Mouse (Mus musculus) heart, embryonic 13.5 days (tissue): Measurements from ENCODE around the gene Galt. TPM values are rescaled to one million over a fixed set of nuclear protein-coding genes. Genes with fewer than 3 reads are reported as not detected.
"Not testable (repeated sequence)": the region's sequence is repeated elsewhere in the genome, so short reads cannot be mapped to it uniquely, and the experiment has no call there.

Experiments
- ATAC-seq: fragments of 200-750 bp; cut with Nextera tagmentation; 2 replicates; pipeline ENCODE4 v1.8.0; 2017; ENCODE audit warnings: moderate TSS enrichment; ENCODE audit not compliant: insufficient number of reproducible peaks, low FRiP score, low TSS enrichment; ENCODE audit errors: extremely low read depth
- H3K27ac ChIP-seq: fragments of 300-500 bp; sonication (generic); replicated peaks from 2 replicates; pipeline ENCODE4 v1.5.1; 2015; ENCODE audit warnings: moderate library complexity, mild to moderate bottlenecking, inconsistent platforms
- H3K27me3 ChIP-seq: fragments of 300-500 bp; sonication (generic); replicated peaks from 2 replicates; pipeline ENCODE4 v1.6.1; 2015; ENCODE audit warnings: mild to moderate bottlenecking, inconsistent platforms
- H3K36me3 ChIP-seq: fragments of 300-500 bp; sonication (generic); 2 replicates; pipeline ENCODE4 v1.6.1; 2015; ENCODE audit warnings: mild to moderate bottlenecking, inconsistent platforms
- H3K4me1 ChIP-seq: fragments of 300-500 bp; sonication (generic); 2 replicates; pipeline ENCODE4 v1.6.1; 2015; ENCODE audit warnings: inconsistent platforms
- H3K4me2 ChIP-seq: fragments of 300-500 bp; sonication (generic); 2 replicates; pipeline ENCODE4 v1.6.1; 2015; ENCODE audit warnings: inconsistent platforms, mild to moderate bottlenecking, moderate library complexity
- H3K4me3 ChIP-seq: fragments of 300-500 bp; sonication (generic); 2 replicates; pipeline ENCODE4 v1.5.1; 2015; ENCODE audit warnings: moderate library complexity, mild to moderate bottlenecking, inconsistent platforms
- H3K9ac ChIP-seq: fragments of 300-500 bp; sonication (generic); 2 replicates; pipeline ENCODE4 v1.6.1; 2015; ENCODE audit warnings: inconsistent platforms, mild to moderate bottlenecking, moderate library complexity
- H3K9me3 ChIP-seq: fragments of 300-500 bp; sonication (generic); 2 replicates; pipeline ENCODE4 v1.6.1; 2016; ENCODE audit warnings: inconsistent platforms
- WGBS: fragments of 180-500 bp; shearing (Covaris S2); methylation state at CpG from one replicate; pipeline ENCODE4 v1.1.7; 2015; ENCODE audit warnings: mixed read lengths; 5-methylcytosine and 5-hydroxymethylcytosine counted together
- polyA plus RNA-seq: library from polyadenylated mRNA; unstranded; fragments of >200 nt; fragmentation: Nextera tagmentation; extraction: Ambion mirVana; gene quantifications from 2 replicates; pipeline ENCODE4 v1.2.1, GENCODE M21; 2015

The Galt gene
- polyA plus RNA-seq, 1 experiment from 2014 or later, result 54.1 TPM

GRCm38 (mm10) chr4:41760911-41761310 lies 5.9 kb downstream of the Galt start:
- Histone ChIP-seq H3K4me1 (peaks cover 63% of the 10 kb centered on the region), H3K36me3 (peaks cover 29% of the 10 kb centered on the region), H3K27me3 (no peaks in the 10 kb centered on the region), H3K9ac (peak overlapping the region; percentile 84), H3K4me2 (peak overlapping the region; percentile 83), H3K9me3 (no peaks in the 10 kb centered on the region), H3K4me3 (peak overlapping the region; percentile 58), H3K27ac (peak overlapping the region; percentile 98)
- WGBS, result 67% methylated on average over 4 of the region's 4 CpGs
- no peak; the same call in 1 of the 2 replicates for ATAC-seq

GRCm38 (mm10) chr4:41761680-41762079 lies 6.7 kb downstream of the Galt start:
- H3K4me2 ChIP-seq, result peak overlapping the region; percentile 83
- no peaks in the 10 kb centered on the region for H3K9me3 ChIP-seq
- H3K27ac ChIP-seq, result peak overlapping the region; percentile 98
- H3K36me3 ChIP-seq, result peaks cover 35% of the 10 kb centered on the region
- H3K4me3 ChIP-seq, result peak overlapping the region; percentile 58
- H3K4me1 ChIP-seq, result peaks cover 58% of the 10 kb centered on the region
- H3K27me3 ChIP-seq, result no peaks in the 10 kb centered on the region
- peak overlapping the region; percentile 84 for H3K9ac ChIP-seq
- ATAC-seq, result no peak

GRCm38 (mm10) chr4:41762099-41762687 lies 7.2 kb downstream of the Galt start:
- Histone ChIP-seq H3K36me3 (peaks cover 35% of the 10 kb centered on the region), H3K4me3 (peak overlapping the region; percentile 58), H3K27me3 (no peaks in the 10 kb centered on the region), H3K9me3 (no peaks in the 10 kb centered on the region), H3K27ac (peak overlapping the region; percentile 98), H3K9ac (peak overlapping the region; percentile 84), H3K4me2 (peak overlapping the region; percentile 83), H3K4me1 (peaks cover 53% of the 10 kb centered on the region)
- ATAC-seq, result no peak
- 37% methylated on average over 8 of the region's 8 CpGs for WGBS

GRCm38 (mm10) chr4:41762688-41763114 lies 7.7 kb downstream of the Galt start:
- ATAC-seq, H3K27me3 ChIP-seq, H3K9me3 ChIP-seq: not testable (repeated sequence)
- peak overlapping the region; percentile 84 for H3K9ac ChIP-seq
- WGBS, result 36% methylated on average over 8 of the region's 8 CpGs
- H3K4me3 ChIP-seq, result peak overlapping the region; percentile 58
- peak overlapping the region; percentile 83 for H3K4me2 ChIP-seq
- peak overlapping the region; percentile 98 for H3K27ac ChIP-seq
- H3K36me3 ChIP-seq, result peaks cover 35% of the 10 kb centered on the region
- H3K4me1 ChIP-seq, result peaks cover 53% of the 10 kb centered on the region

- peak overlapping the region; percentile 83 for H3K4me2 ChIP-seq
- not testable (repeated sequence) for H3K9ac ChIP-seq, H3K27me3 ChIP-seq, H3K4me3 ChIP-seq, H3K9me3 ChIP-seq, ATAC-seq
- H3K36me3 ChIP-seq, result peaks cover 35% of the 10 kb centered on the region
- H3K4me1 ChIP-seq, result peaks cover 53% of the 10 kb centered on the region
- WGBS, result 64% methylated on average over 4 of the region's 6 CpGs
- H3K27ac ChIP-seq, result peak overlapping the region; percentile 98; the same call in 1 of the 2 replicates
Observed at GRCm38 (mm10) chr4:41763176-41763575, 8.1 kb downstream of the Galt start.

- H3K4me3 ChIP-seq, H3K4me2 ChIP-seq, H3K27me3 ChIP-seq, ATAC-seq, H3K9me3 ChIP-seq, H3K9ac ChIP-seq, H3K27ac ChIP-seq: not testable (repeated sequence)
- H3K36me3 ChIP-seq, result peaks cover 31% of the 10 kb centered on the region
- H3K4me1 ChIP-seq, result peaks cover 15% of the 10 kb centered on the region
- 79% methylated on average over 10 of the region's 10 CpGs for WGBS
Observed at GRCm38 (mm10) chr4:41767301-41767700, 12.3 kb downstream of the Galt start.

GRCm38 (mm10) chr4:41772946-41773345 lies 17.9 kb downstream of the Galt start:
- WGBS, result 4% methylated on average over 11 of the region's 16 CpGs
- H3K36me3 ChIP-seq, H3K27me3 ChIP-seq, H3K4me1 ChIP-seq, H3K9me3 ChIP-seq, ATAC-seq, H3K27ac ChIP-seq: not testable (repeated sequence)
- Histone ChIP-seq H3K9ac (peak overlapping the region; percentile 67), H3K4me3 (peak overlapping the region; percentile 45), H3K4me2 (peak overlapping the region; percentile 63)

- H3K27me3 ChIP-seq, H3K9me3 ChIP-seq, H3K4me1 ChIP-seq, ATAC-seq, H3K36me3 ChIP-seq: not testable (repeated sequence)
- Histone ChIP-seq H3K27ac (peak overlapping the region; percentile 70), H3K4me2 (peak overlapping the region; percentile 63), H3K4me3 (peak overlapping the region; percentile 53), H3K9ac (peak overlapping the region; percentile 69; the same call in 1 of the 2 replicates)
- 1% methylated on average over 17 of the region's 25 CpGs for WGBS
Observed at GRCm38 (mm10) chr4:41773502-41773901, 18.5 kb downstream of the Galt start.

- Histone ChIP-seq H3K27ac (peak within 1 kb of the TSS; percentile 70), H3K4me2 (peak within 1 kb of the TSS; percentile 63), H3K9ac (peak within 1 kb of the TSS; percentile 69), H3K4me3 (peak within 1 kb of the TSS; percentile 53)
- not testable (repeated sequence) for ATAC-seq, H3K9me3 ChIP-seq, H3K4me1 ChIP-seq, H3K36me3 ChIP-seq, H3K27me3 ChIP-seq
- WGBS, result 2% methylated on average over 12 of the region's 14 CpGs
Observed at GRCm38 (mm10) chr4:41774002-41774401, 19.0 kb downstream of the Galt start, which contains the start of gene Ccl27a. Gene Ccl27a (minus strand): TSS chr4:41774247.

- peak overlapping the region; percentile 53 for H3K4me3 ChIP-seq
- ATAC-seq, result not testable (repeated sequence)
- 76% methylated on average over 3 of the region's 3 CpGs for WGBS
Observed at GRCm38 (mm10) chr4:41774506-41774905, 19.5 kb downstream of the Galt start.

GRCm38 (mm10) chr4:41775840-41776239 lies 20.8 kb downstream of the Galt start:
- not testable (repeated sequence) for H3K27ac ChIP-seq, H3K36me3 ChIP-seq, H3K4me1 ChIP-seq, H3K4me2 ChIP-seq, H3K9me3 ChIP-seq, ATAC-seq, H3K9ac ChIP-seq, H3K4me3 ChIP-seq, H3K27me3 ChIP-seq
- 77% methylated on average over 1 of the region's 1 CpGs for WGBS

More at GRCm38 (mm10) chr4:41774506-41774905, 19.5 kb downstream of the Galt start:
- H3K27ac ChIP-seq, result peak overlapping the region; percentile 67
- peak overlapping the region; percentile 63 for H3K4me2 ChIP-seq
- H3K9ac ChIP-seq, result peak overlapping the region; percentile 56
- not testable (repeated sequence) for H3K36me3 ChIP-seq, H3K27me3 ChIP-seq, H3K9me3 ChIP-seq, H3K4me1 ChIP-seq

- 18% methylated on average over 9 of the region's 9 CpGs for WGBS
- not testable (repeated sequence) for ATAC-seq
- H3K27ac ChIP-seq, result 0 out of 2 replicates have a peak overlapping the region, but pooled peaks have one; percentile 32
Observed at GRCm38 (mm10) chr4:41781271-41781670, 26.2 kb downstream of the Galt start.

More at GRCm38 (mm10) chr4:41781271-41781670, 26.2 kb downstream of the Galt start:
- not testable (repeated sequence) for H3K4me1 ChIP-seq, H3K36me3 ChIP-seq, H3K27me3 ChIP-seq, H3K4me3 ChIP-seq, H3K9ac ChIP-seq, H3K9me3 ChIP-seq
- peak overlapping the region; percentile 60 for H3K4me2 ChIP-seq
